Mouse (Mus musculus) neural tube, embryonic 15.5 days (tissue): ENCODE data around the gene Dgcr2. TPM values are rescaled to one million over a fixed set of nuclear protein-coding genes. Genes with fewer than 3 reads are reported as not detected.

ENCODE experiments used
- ATAC-seq: fragments of 200-750 bp; cut with Nextera tagmentation; 2 replicates; pipeline ENCODE4 v1.8.0; 2017; ENCODE audit warnings: mild to moderate bottlenecking, moderate TSS enrichment, moderate library complexity; ENCODE audit not compliant: low FRiP score
- H3K27ac ChIP-seq: fragments of 300-500 bp; sonication (generic); replicated peaks from 2 replicates; pipeline ENCODE4 v1.5.1; 2015; ENCODE audit warnings: mild to moderate bottlenecking, inconsistent platforms
- H3K27me3 ChIP-seq: fragments of 300-500 bp; sonication (generic); replicated peaks from 2 replicates; pipeline ENCODE4 v1.6.1; 2015; ENCODE audit warnings: inconsistent platforms
- H3K36me3 ChIP-seq: fragments of 300-500 bp; sonication (generic); 2 replicates; pipeline ENCODE4 v1.6.1; 2015; ENCODE audit warnings: inconsistent platforms
- H3K4me1 ChIP-seq: fragments of 300-500 bp; sonication (generic); 2 replicates; pipeline ENCODE4 v1.6.1; 2015; ENCODE audit warnings: inconsistent platforms
- H3K4me2 ChIP-seq: fragments of 300-500 bp; sonication (generic); 2 replicates; pipeline ENCODE4 v1.6.1; 2015; ENCODE audit warnings: inconsistent platforms, mild to moderate bottlenecking, moderate library complexity
- H3K4me3 ChIP-seq: fragments of 300-500 bp; sonication (generic); replicated peaks from 2 replicates; pipeline ENCODE4 v1.5.1; 2015; ENCODE audit warnings: mild to moderate bottlenecking, inconsistent platforms
- H3K9ac ChIP-seq: fragments of 300-500 bp; sonication (generic); replicated peaks from 2 replicates; pipeline ENCODE4 v1.6.1; 2015; ENCODE audit warnings: mild to moderate bottlenecking, inconsistent platforms
- H3K9me3 ChIP-seq: fragments of 300-500 bp; sonication (generic); replicated peaks from 2 replicates; pipeline ENCODE4 v1.6.1; 2016; ENCODE audit warnings: inconsistent platforms
- whole genome bisulfite sequencing: fragments of 180-500 bp; shearing (Covaris S2); methylation state at CpG from one replicate; pipeline ENCODE4 v1.1.7; 2015; ENCODE audit warnings: mixed read lengths; 5-methylcytosine and 5-hydroxymethylcytosine counted together
- polyA plus RNA-seq: library from polyadenylated mRNA; unstranded; fragments of >200 nt; fragmentation: Nextera tagmentation; extraction: Ambion mirVana; gene quantifications from 2 replicates; pipeline ENCODE4 v1.2.1, GENCODE M21; 2015

Gene Dgcr2
- polyA plus RNA-seq, 1 experiment from 2014 or later, result 99.0 TPM

- no peak overlapping the region for H3K9ac ChIP-seq
- no peak overlapping the region for H3K27ac ChIP-seq
- no peak for ATAC-seq
- no peaks in the 10 kb centered on the region for H3K9me3 ChIP-seq
- no peaks in the 10 kb centered on the region for H3K4me1 ChIP-seq
- H3K27me3 ChIP-seq, result no peaks in the 10 kb centered on the region; the same call in 1 of the 2 replicates
- peaks cover 73% of the 10 kb centered on the region for H3K36me3 ChIP-seq
- no peak overlapping the region for H3K4me3 ChIP-seq
- H3K4me2 ChIP-seq, result no peak overlapping the region
- WGBS, result 97% methylated on average over 7 of the region's 7 CpGs
These were observed 55.9 kb downstream of the Dgcr2 start for GRCm38 (mm10) chr16:17842437-17842836.

GRCm38 (mm10) chr16:17839976-17840375 is 58.4 kb downstream of the Dgcr2 start:
- Histone ChIP-seq H3K4me2 (no peak overlapping the region), H3K4me1 (peaks cover 11% of the 10 kb centered on the region), H3K4me3 (no peak overlapping the region), H3K9me3 (no peaks in the 10 kb centered on the region), H3K36me3 (peaks cover 49% of the 10 kb centered on the region), H3K27me3 (peaks cover 21% of the 10 kb centered on the region), H3K9ac (no peak overlapping the region), H3K27ac (no peak overlapping the region)
- WGBS, result 91% methylated on average over 4 of the region's 4 CpGs
- ATAC-seq, result no peak

GRCm38 (mm10) chr16:17838051-17838450 is 60.3 kb downstream of the Dgcr2 start, which contains the start of gene Car15:
TSS of gene Car15 (minus strand) at chr16:17838364.
- H3K4me2 ChIP-seq, result no peak within 1 kb of the TSS
- no peak within 1 kb of the TSS for H3K4me3 ChIP-seq
- H3K27ac ChIP-seq, result no peak within 1 kb of the TSS
- ATAC-seq, result no peak
- H3K9ac ChIP-seq, result no peak within 1 kb of the TSS
- peaks cover 21% of the 10 kb centered on the region for H3K27me3 ChIP-seq
- H3K36me3 ChIP-seq, result peaks cover 30% of the 10 kb centered on the region
- H3K4me1 ChIP-seq, result peaks cover 25% of the 10 kb centered on the region
- 84% methylated on average over 6 of the region's 6 CpGs for WGBS
- no peaks in the 10 kb centered on the region for H3K9me3 ChIP-seq

- Histone ChIP-seq H3K9me3 (no peaks in the 10 kb centered on the region), H3K9ac (no peak overlapping the region), H3K4me3 (no peak overlapping the region), H3K4me2 (peak overlapping the region; percentile 92; the same call in 1 of the 2 replicates), H3K27me3 (peaks cover 42% of the 10 kb centered on the region), H3K4me1 (peaks cover 43% of the 10 kb centered on the region), H3K27ac (0 out of 2 replicates have a peak overlapping the region, but pooled peaks have one; percentile 88), H3K36me3 (peaks cover 5% of the 10 kb centered on the region)
- 51% methylated on average over 13 of the region's 13 CpGs for WGBS
- ATAC-seq, result no peak
These were observed 62.9 kb downstream of the Dgcr2 start for GRCm38 (mm10) chr16:17835481-17835880.

GRCm38 (mm10) chr16:17834543-17834942 is 63.8 kb downstream of the Dgcr2 start:
- Histone ChIP-seq H3K27me3 (peaks cover 46% of the 10 kb centered on the region), H3K36me3 (no peaks in the 10 kb centered on the region), H3K9me3 (no peaks in the 10 kb centered on the region), H3K27ac (peak overlapping the region; percentile 88), H3K9ac (peak overlapping the region; percentile 74), H3K4me3 (peak overlapping the region; percentile 67), H3K4me1 (peaks cover 43% of the 10 kb centered on the region), H3K4me2 (peak overlapping the region; percentile 92)
- peak; percentile 3; the same call in 1 of the 2 replicates for ATAC-seq
- 48% methylated on average over 7 of the region's 7 CpGs for WGBS

- Histone ChIP-seq H3K9ac (peak overlapping the region; percentile 74), H3K4me2 (peak overlapping the region; percentile 92), H3K9me3 (no peaks in the 10 kb centered on the region), H3K27me3 (peaks cover 46% of the 10 kb centered on the region), H3K27ac (peak overlapping the region; percentile 88), H3K4me1 (peaks cover 43% of the 10 kb centered on the region), H3K36me3 (no peaks in the 10 kb centered on the region), H3K4me3 (peak overlapping the region; percentile 67)
- ATAC-seq, result peak; percentile 81
- WGBS, result under 1% methylated on average over 59 of the region's 103 CpGs
These were observed 64.5 kb downstream of the Dgcr2 start for GRCm38 (mm10) chr16:17833681-17834399.

GRCm38 (mm10) chr16:17833321-17833680 is 65.1 kb downstream of the Dgcr2 start:
- peaks cover 43% of the 10 kb centered on the region for H3K4me1 ChIP-seq
- H3K9me3 ChIP-seq, result no peaks in the 10 kb centered on the region
- peak overlapping the region; percentile 88 for H3K27ac ChIP-seq
- H3K36me3 ChIP-seq, result no peaks in the 10 kb centered on the region
- H3K27me3 ChIP-seq, result peaks cover 46% of the 10 kb centered on the region
- peak overlapping the region; percentile 92 for H3K4me2 ChIP-seq
- WGBS, result 0% methylated on average over 36 of the region's 37 CpGs
- peak; percentile 73 for ATAC-seq
- peak overlapping the region; percentile 74 for H3K9ac ChIP-seq
- peak overlapping the region; percentile 67 for H3K4me3 ChIP-seq

- H3K27ac ChIP-seq, result peak within 1 kb of the TSS; percentile 88
- no peaks in the 10 kb centered on the region for H3K9me3 ChIP-seq
- H3K27me3 ChIP-seq, result peaks cover 46% of the 10 kb centered on the region
- peak within 1 kb of the TSS; percentile 67 for H3K4me3 ChIP-seq
- 26% methylated on average over 7 of the region's 7 CpGs for WGBS
- H3K9ac ChIP-seq, result peak within 1 kb of the TSS; percentile 74
- no peaks in the 10 kb centered on the region for H3K36me3 ChIP-seq
- H3K4me1 ChIP-seq, result peaks cover 43% of the 10 kb centered on the region
- H3K4me2 ChIP-seq, result peak within 1 kb of the TSS; percentile 92
- ATAC-seq, result no peak
These were observed 65.5 kb downstream of the Dgcr2 start, which contains the start of gene B830017H08Rik for GRCm38 (mm10) chr16:17832821-17833220. TSS of gene B830017H08Rik (plus strand) at chr16:17833121.

- Histone ChIP-seq H3K36me3 (no peaks in the 10 kb centered on the region), H3K27me3 (peaks cover 40% of the 10 kb centered on the region), H3K27ac (no peak overlapping the region), H3K4me3 (no peak overlapping the region), H3K4me2 (no peak overlapping the region), H3K4me1 (peaks cover 43% of the 10 kb centered on the region), H3K9ac (no peak overlapping the region), H3K9me3 (no peaks in the 10 kb centered on the region)
- WGBS, result 12% methylated on average over 11 of the region's 11 CpGs
- ATAC-seq, result no peak
These were observed 66.6 kb downstream of the Dgcr2 start for GRCm38 (mm10) chr16:17831781-17832180.

- H3K4me3 ChIP-seq, result no peak overlapping the region
- ATAC-seq, result no peak
- no peaks in the 10 kb centered on the region for H3K9me3 ChIP-seq
- H3K36me3 ChIP-seq, result no peaks in the 10 kb centered on the region
- no peak overlapping the region for H3K9ac ChIP-seq
- 72% methylated on average over 10 of the region's 10 CpGs for WGBS
- H3K27me3 ChIP-seq, result peaks cover 29% of the 10 kb centered on the region
- H3K4me2 ChIP-seq, result no peak overlapping the region
- peaks cover 39% of the 10 kb centered on the region for H3K4me1 ChIP-seq
- no peak overlapping the region for H3K27ac ChIP-seq
These were observed 67.8 kb downstream of the Dgcr2 start for GRCm38 (mm10) chr16:17830385-17831178.

- H3K27ac ChIP-seq, result no peak overlapping the region
- no peak overlapping the region for H3K9ac ChIP-seq
- no peaks in the 10 kb centered on the region for H3K36me3 ChIP-seq
- 67% methylated on average over 3 of the region's 3 CpGs for WGBS
- H3K4me2 ChIP-seq, result no peak overlapping the region
- ATAC-seq, result no peak
- H3K4me1 ChIP-seq, result peaks cover 22% of the 10 kb centered on the region
- peaks cover 25% of the 10 kb centered on the region for H3K27me3 ChIP-seq
- no peaks in the 10 kb centered on the region for H3K9me3 ChIP-seq
- no peak overlapping the region for H3K4me3 ChIP-seq
These were observed 69.5 kb downstream of the Dgcr2 start for GRCm38 (mm10) chr16:17828867-17829266.
